Mouse (Mus musculus) cerebellum, adult (tissue): ENCODE results near the gene Klhl26.
A peak's percentile ranks its signal among the peaks of the same experiment; 100 is the strongest.

ENCODE experiments used
- ATAC-seq: cut with Nextera tagmentation; 2 replicates; pipeline ENCODE4 v1.9.2; 2017; ENCODE audit warnings: mild to moderate bottlenecking, moderate library complexity, mixed read lengths; ENCODE audit not compliant: insufficient number of reproducible peaks, low FRiP score, low TSS enrichment

Klhl26 gene

GRCm38 (mm10) chr8:70481908-70482307 is 5.1 kb upstream of the Klhl26 start:
- no peak for ATAC-seq

GRCm38 (mm10) chr8:70477269-70477982 is 658 bp upstream of the Klhl26 start:
- ATAC-seq = 0 out of 2 replicates have a peak, but pooled peaks have one; percentile 7

DNA sequence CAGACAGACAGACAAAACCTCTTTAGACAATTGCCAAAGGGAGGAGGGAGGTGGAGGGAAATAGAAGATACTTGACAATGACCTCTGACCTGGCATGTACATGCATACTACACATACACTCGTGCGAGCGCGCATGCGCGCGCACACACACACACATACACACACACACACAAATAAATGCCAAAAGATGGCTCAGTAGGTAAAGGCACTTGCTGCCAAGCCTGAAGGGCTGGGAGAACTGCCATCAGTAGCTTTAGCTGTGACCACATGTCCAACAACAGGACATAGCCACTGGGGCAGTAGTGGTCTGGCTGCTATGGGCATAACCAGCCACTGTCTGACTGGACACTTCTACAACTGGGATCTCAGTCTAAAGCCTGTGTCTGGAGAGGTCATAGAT is 4.9 kb downstream of the Klhl26 start:
- no peak for ATAC-seq

DNA sequence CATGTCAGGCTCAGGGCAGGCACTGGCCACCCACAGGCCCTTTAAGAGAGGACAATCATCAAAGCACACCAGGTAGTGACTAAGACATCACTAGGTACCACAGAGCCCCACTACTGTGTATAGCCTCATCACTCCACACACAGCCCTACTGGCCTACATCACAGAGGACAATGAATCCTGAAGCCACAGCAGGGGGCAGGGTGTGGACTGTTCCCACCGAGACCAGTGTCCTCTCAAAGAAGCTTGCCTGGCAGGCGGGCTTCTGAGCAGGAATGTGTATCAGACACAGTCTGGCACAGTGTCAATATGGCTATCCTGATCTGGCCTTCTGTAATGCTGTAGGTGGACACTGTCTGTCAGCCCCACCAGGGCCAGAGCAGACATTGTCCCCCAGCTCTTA is 6.8 kb downstream of the Klhl26 start:
- no peak for ATAC-seq

DNA sequence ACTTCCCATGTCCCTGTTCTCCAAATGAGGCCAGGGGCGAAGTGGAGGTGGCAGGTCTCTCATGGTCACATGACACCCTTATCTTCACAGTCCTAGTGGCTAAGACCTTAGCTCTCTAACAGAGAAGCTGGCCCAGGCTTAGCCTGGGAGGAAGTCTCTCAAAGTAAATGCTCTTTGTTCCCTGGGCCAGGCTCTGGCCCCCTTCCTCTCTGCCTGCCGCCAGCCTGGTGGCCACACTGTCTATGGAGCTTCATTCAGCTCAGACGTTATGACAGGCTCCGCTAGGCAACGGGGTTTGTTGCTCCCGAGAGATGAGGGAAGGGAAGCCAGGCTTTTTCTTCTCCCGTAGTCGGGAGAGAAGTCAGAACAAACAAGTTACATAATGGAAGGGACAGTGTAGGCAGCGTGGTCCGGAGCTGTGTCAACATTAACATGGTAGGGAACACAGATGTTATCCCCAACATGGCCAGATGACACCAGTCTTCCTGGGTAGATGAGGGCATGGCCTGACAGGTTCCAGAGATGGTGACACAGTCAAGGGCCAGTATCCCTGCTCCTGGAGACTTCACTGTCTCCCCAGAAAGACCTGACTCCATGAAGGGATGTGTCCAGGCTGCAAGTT is 7.4 kb downstream of the Klhl26 start:
- ATAC-seq = 0 out of 2 replicates have a peak, but pooled peaks have one; percentile 8

- ATAC-seq = no peak
Measured at GRCm38 (mm10) chr8:70468733-70469132, 8.0 kb downstream of the Klhl26 start.

- ATAC-seq = no peak
Measured at GRCm38 (mm10) chr8:70467907-70468306, 8.9 kb downstream of the Klhl26 start.

- ATAC-seq = no peak
Measured at GRCm38 (mm10) chr8:70467229-70467725, 9.5 kb downstream of the Klhl26 start.

GRCm38 (mm10) chr8:70466771-70467170 is 10.0 kb downstream of the Klhl26 start:
- ATAC-seq = no peak

DNA sequence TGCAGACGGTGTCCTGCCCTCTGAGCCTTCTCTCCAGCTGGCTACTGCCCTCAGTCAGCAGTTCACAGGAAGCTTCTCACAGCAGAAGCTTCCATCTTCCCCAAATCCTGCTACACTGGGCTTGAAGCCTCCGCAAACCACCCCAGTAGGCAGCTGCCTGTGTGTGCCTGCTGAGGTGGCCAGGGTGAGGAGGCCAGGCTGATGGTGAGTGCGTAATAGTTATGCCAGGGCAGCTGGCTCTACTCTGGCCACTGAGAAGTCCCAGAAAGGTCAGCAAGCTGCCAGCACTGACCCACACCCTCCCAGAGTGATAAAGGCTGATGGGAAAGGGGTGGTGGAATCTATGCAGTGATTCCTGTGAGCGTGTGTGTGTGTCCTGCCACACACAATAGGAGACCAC is 10.5 kb downstream of the Klhl26 start:
- ATAC-seq = no peak

DNA sequence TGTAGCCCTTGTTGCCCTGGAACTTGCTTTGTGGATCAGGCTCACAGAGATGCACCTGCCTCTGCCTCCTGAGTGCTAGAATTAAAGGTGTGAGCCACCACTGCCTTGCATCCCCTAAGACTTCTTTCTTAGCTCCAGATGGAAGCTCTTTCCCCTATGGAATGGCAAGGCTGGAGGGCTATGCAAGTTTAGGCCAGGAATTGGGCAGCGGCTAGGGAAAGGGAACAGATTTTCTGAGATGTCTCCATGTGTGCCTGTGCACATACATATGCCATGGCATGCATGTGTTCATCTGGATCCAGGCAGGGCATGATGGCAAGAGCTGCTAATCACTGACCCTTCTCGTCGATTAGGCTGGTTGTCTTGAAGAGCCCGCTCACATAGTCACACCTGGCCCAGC is 11.1 kb downstream of the Klhl26 start:
- ATAC-seq = no peak

- ATAC-seq = no peak
Measured at GRCm38 (mm10) chr8:70464162-70464561, 12.6 kb downstream of the Klhl26 start.

- ATAC-seq = no peak
Measured at GRCm38 (mm10) chr8:70463306-70463705, 13.5 kb downstream of the Klhl26 start.

DNA sequence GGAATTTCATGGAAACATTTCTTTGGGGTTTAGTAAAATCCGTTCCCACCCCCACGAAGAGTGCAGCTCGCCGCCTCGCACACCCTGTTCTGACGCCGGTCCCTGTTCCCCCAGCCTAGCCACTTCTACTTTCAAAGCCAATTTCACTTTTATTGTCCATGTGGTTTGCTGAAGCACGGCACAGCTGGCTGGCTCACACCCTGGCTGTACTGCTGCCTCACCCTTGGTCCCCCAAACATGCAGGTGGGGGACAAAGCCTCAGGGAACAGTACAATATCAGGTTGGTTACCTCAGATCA is 14.3 kb downstream of the Klhl26 start:
- ATAC-seq = no peak

DNA sequence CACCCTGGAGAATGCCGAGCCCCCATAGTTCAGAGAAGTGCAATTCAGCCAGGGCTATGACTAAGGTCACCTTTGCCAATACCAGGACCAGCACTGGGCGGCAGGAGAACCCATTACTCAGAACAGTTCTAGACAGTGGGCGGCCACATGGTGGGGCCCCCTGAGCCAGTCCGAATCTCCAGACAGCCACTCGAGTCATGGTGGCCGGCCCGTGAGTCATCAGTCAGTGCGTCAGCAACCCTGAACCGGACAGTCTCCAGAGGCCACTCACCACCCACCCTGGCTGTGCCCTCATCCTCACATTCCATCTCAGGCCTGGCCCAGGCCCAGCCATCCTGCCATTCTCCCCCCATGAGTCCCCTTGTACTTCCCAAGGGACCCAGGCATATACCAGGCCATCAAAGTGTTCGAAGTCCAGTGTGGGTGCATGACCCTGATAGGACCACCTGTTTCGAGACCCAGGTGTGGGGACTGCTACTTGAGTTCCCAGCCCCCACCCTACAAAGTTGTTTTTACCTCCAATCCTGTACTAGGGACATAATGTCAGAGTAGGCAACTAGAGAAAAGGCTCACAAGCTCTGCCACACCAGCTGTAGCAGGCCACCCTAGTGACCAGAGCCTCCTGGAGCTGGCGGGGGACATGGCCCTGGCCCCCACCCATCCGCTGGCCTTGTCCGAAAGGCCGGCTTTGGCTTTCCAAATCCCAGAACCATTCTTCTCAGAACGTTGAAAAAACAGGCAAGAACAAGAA is 14.8 kb downstream of the Klhl26 start:
- ATAC-seq = no peak

DNA sequence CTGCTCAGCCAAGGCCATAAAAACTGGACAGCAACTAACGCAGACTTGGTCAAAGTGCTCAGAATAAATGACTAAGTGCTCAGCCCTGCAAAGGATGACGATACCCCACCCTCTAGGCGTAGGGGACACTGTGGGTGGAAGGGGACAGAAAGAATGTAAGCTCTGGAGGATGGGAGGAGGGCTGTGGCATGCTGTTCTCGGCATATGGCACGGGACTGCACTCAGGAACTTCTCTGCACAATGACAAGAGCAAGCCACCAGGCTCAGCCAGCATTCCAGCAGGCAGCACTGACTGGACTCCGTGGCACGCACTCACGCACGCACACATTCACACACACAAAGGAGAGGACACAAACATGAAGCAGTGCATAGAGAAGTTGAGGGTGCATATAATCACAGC is 16.2 kb downstream of the Klhl26 start:
- peak; percentile 45; the same call in 1 of the 2 replicates for ATAC-seq

GRCm38 (mm10) chr8:70460199-70460598 is 16.6 kb downstream of the Klhl26 start:
- no peak for ATAC-seq

DNA sequence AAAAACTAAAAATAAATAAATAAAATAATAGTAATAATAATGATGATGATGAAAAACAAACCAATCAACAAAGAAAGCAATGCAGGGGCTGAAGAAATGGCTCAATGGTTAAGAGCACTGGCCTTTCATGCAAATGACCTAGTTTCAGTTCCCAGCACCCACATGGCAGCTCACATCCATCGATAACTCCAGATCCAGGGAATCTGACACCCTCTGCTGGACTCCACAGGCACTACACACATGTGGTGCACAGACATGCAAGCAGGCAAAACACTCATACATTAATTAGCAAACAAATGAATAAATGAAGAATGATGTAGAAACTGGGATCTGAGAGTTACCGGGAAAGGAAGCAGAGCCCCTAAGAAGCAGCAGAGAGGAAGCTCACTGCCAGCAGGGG is 17.1 kb downstream of the Klhl26 start:
- no peak for ATAC-seq

DNA sequence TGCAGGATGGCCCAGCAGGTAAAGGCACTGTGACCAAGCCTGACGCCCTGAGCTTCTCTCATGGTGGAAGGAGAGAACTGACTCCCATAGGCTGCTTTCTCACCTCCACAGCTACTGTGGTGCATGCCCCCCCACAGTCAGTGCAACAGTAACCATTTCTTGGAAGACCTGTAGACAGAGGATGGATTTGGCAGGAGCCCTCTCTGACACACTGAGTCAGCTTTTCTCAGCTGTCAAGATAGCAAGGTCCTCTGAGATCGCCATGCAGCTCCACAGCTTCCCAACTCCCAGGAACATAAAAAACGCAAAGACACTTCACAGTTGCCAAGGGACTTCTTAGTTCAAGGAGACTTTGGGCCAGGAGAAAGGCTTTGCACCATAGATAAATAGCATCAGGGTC is 18.3 kb downstream of the Klhl26 start:
- no peak for ATAC-seq

GRCm38 (mm10) chr8:70457882-70458281 is 18.9 kb downstream of the Klhl26 start:
- no peak for ATAC-seq

- ATAC-seq = no peak
Measured at GRCm38 (mm10) chr8:70456996-70457395, 19.8 kb downstream of the Klhl26 start.
